Mouse (Mus musculus): ENCODE measurements at regions not wholly inside any gene's neighbourhood (a gene's known extent, or its start where the extent isn't known, plus 50 kb on each side); places are given as distances from the start of the nearest gene placed in this dataset.
A peak's percentile ranks its signal among the peaks of the same experiment; 100 is the strongest.
"Not testable (repeated sequence)": the region's sequence is repeated elsewhere in the genome, so short reads cannot be mapped to it uniquely, and the experiment has no call there.

GRCm38 (mm10) chr15:62262487-62262886 lies 1339.7 kb upstream of the A1bg start:
- DNase-seq (ENCODE audit: low spot score in 2 of 2), result no peak

- peak; percentile 6 to 18 for DNase-seq (ENCODE audit: low spot score in 2 of 2)
Measured at GRCm38 (mm10) chr15:62261520-62261919, 1338.7 kb upstream of the A1bg start.

- no peak for DNase-seq (ENCODE audit: low spot score in 2 of 2)
Measured at GRCm38 (mm10) chr15:62258611-62259010, 1335.8 kb upstream of the A1bg start.

- DNase-seq (ENCODE audit: low spot score in 2 of 2), result peak; percentile 39 to 69
Measured at GRCm38 (mm10) chr15:62257955-62258354, 1335.1 kb upstream of the A1bg start.

GRCm38 (mm10) chr15:62257110-62257667 lies 1334.4 kb upstream of the A1bg start:
- DNase-seq (ENCODE audit: low spot score in 2 of 2), result no peak

- no peak for DNase-seq (ENCODE audit: low spot score in 2 of 2)
Measured at GRCm38 (mm10) chr15:62255571-62255970, 1332.8 kb upstream of the A1bg start.

GRCm38 (mm10) chr15:62253724-62254123 lies 1330.9 kb upstream of the A1bg start:
- no peak for DNase-seq (ENCODE audit: low spot score in 2 of 2)

GRCm38 (mm10) chr15:62252078-62252833 lies 1329.4 kb upstream of the A1bg start:
- not testable (repeated sequence) for DNase-seq (ENCODE audit: low spot score in 2 of 2)

GRCm38 (mm10) chr15:62249436-62249835 lies 1326.6 kb upstream of the A1bg start:
- no peak for DNase-seq (ENCODE audit: low spot score in 2 of 2)

- no peak for DNase-seq (ENCODE audit: low spot score in 2 of 2)
Measured at GRCm38 (mm10) chr15:62246561-62247079, 1323.8 kb upstream of the A1bg start.

- no peak for DNase-seq (ENCODE audit: low spot score in 2 of 2)
Measured at GRCm38 (mm10) chr15:62245237-62245636, 1322.4 kb upstream of the A1bg start.

GRCm38 (mm10) chr15:62244819-62245218 lies 1322.0 kb upstream of the A1bg start:
- no peak for DNase-seq (ENCODE audit: low spot score in 2 of 2)

GRCm38 (mm10) chr15:62240031-62240430 lies 1317.2 kb upstream of the A1bg start:
- no peak for DNase-seq (ENCODE audit: low spot score in 2 of 2)

- DNase-seq (ENCODE audit: low spot score in 2 of 2), result no peak
Measured at GRCm38 (mm10) chr15:62238503-62239045, 1315.8 kb upstream of the A1bg start.

- no peak for DNase-seq (ENCODE audit: low spot score in 2 of 2)
Measured at GRCm38 (mm10) chr15:62236056-62236455, 1313.2 kb upstream of the A1bg start.

GRCm38 (mm10) chr15:62234182-62234760 lies 1311.5 kb upstream of the A1bg start:
- DNase-seq (ENCODE audit: low spot score in 2 of 2), result no peak

- no peak for DNase-seq (ENCODE audit: low spot score in 2 of 2)
Measured at GRCm38 (mm10) chr15:62233154-62233553, 1310.3 kb upstream of the A1bg start.

GRCm38 (mm10) chr15:62231709-62232108 lies 1308.9 kb upstream of the A1bg start:
- DNase-seq (ENCODE audit: low spot score in 2 of 2), result no peak

GRCm38 (mm10) chr15:62230773-62231172 lies 1308.0 kb upstream of the A1bg start:
- DNase-seq (ENCODE audit: low spot score in 2 of 2), result no peak

- no peak for DNase-seq (ENCODE audit: low spot score in 2 of 2)
Measured at GRCm38 (mm10) chr15:62229491-62230283, 1306.9 kb upstream of the A1bg start.

- no peak for DNase-seq (ENCODE audit: low spot score in 2 of 2)
Measured at GRCm38 (mm10) chr15:62229023-62229422, 1306.2 kb upstream of the A1bg start.
